Mouse (Mus musculus) 416B (cell line): ENCODE data around the gene Klf11.

ENCODE experiments used
- DNase-seq: peaks from one replicate; pipeline ENCODE4 v3.0.0; 2011; ENCODE audit warnings: low read depth

Klf11 gene

GRCm38 (mm10) chr12:24654065-24654862, 3.2 kb downstream of the Klf11 start:
- DNase-seq: no peak

- no peak for DNase-seq
Observed at GRCm38 (mm10) chr12:24656436-24656835, 5.4 kb downstream of the Klf11 start.

- DNase-seq: no peak
Observed at GRCm38 (mm10) chr12:24658998-24659397, 7.9 kb downstream of the Klf11 start.

GRCm38 (mm10) chr12:24659923-24660322, 8.8 kb downstream of the Klf11 start:
- no peak for DNase-seq

- DNase-seq: no peak
Observed at GRCm38 (mm10) chr12:24661100-24661499, 10.0 kb downstream of the Klf11 start.

- DNase-seq: peak; percentile 49
Observed at GRCm38 (mm10) chr12:24662131-24662530, 11.1 kb downstream of the Klf11 start.

GRCm38 (mm10) chr12:24680096-24680491, 29.0 kb downstream of the Klf11 start:
- no peak for DNase-seq

- DNase-seq: no peak
Observed at GRCm38 (mm10) chr12:24680492-24681285, 29.6 kb downstream of the Klf11 start.

GRCm38 (mm10) chr12:24681286-24682023, 30.4 kb downstream of the Klf11 start, which contains the start of gene Cys1:
Gene Cys1 (minus strand): TSS chr12:24681813.
- no peak for DNase-seq

GRCm38 (mm10) chr12:24682563-24682962, 31.5 kb downstream of the Klf11 start:
- no peak for DNase-seq

GRCm38 (mm10) chr12:24683461-24683860, 32.4 kb downstream of the Klf11 start:
- no peak for DNase-seq

- no peak for DNase-seq
Observed at GRCm38 (mm10) chr12:24686038-24686695, 35.1 kb downstream of the Klf11 start.

GRCm38 (mm10) chr12:24686696-24687346, 35.7 kb downstream of the Klf11 start:
- DNase-seq: no peak

GRCm38 (mm10) chr12:24690351-24690750, 39.3 kb downstream of the Klf11 start:
- no peak for DNase-seq

- peak; percentile 92 for DNase-seq
Observed at GRCm38 (mm10) chr12:24696500-24697483, 45.7 kb downstream of the Klf11 start.

- peak; percentile 67 for DNase-seq
Observed at GRCm38 (mm10) chr12:24697484-24698204, 46.6 kb downstream of the Klf11 start.

GRCm38 (mm10) chr12:24698514-24698913, 47.4 kb downstream of the Klf11 start:
- no peak for DNase-seq

- no peak for DNase-seq
Observed at GRCm38 (mm10) chr12:24699578-24699977, 48.5 kb downstream of the Klf11 start.

GRCm38 (mm10) chr12:24701621-24702020, 50.5 kb downstream of the Klf11 start:
- DNase-seq: peak; percentile 64
